Mouse (Mus musculus): ENCODE results near the gene Slc27a5. TPM values are rescaled to one million over a fixed set of nuclear protein-coding genes. Genes with fewer than 3 reads are reported as not detected.

Slc27a5 gene
- polyA plus RNA-seq, 1 experiment from 2014 or later, result 0.18 TPM

DNA sequence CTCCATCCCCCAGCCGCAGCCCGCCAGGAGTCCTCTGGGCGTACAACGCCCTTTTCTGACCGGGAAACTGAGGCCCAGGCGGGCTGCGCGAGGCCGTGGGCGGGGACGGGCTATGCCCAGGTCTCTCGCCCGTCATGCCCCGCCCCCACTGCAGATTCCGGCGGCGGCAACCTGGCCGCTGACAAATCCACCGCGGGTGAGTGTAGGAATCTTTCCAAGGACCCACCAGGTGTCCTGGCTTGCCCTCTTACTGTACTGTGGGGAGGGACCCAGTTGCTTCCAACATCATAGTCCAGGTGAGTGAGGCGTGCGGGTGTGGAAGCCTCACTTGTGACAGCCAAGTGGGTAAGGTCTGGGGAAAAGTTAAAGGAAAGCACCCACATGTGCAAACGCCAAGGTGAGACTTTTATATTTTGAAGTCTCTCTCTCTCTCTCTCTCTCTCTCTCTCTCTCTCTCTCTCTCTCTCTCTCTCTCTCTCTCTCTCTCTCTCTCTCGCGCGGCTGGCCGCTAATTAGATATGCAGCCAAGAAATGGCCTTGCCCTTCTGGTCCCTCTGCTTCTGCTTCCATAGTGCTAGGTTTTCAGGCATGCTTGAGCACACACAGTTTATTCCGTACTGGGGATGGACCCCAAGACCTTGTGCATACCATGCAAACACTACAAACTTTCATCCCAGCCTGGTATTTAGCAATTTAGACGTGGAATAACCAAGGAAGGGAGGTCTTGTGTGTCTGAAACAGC, 31.7 kb downstream of the Slc27a5 start:
- peak; percentile 57 for ATAC-seq (ENCODE audit: low FRiP score)
- Histone ChIP-seq H3K9me3 (no peaks in the 10 kb centered on the region), H3K27me3 (no peaks in the 10 kb centered on the region), H3K9ac (peak overlapping the region; percentile 92), H3K4me2 (peak overlapping the region; percentile 90), H3K27ac (peak overlapping the region; percentile 90), H3K36me3 (replicated peaks) (peaks cover 28% of the 10 kb centered on the region), H3K4me3 (replicated peaks) (peak overlapping the region; percentile 68), H3K4me1 (peaks cover 28% of the 10 kb centered on the region)
- WGBS, result 1% methylated on average over 29 of the region's 29 CpGs

DNA sequence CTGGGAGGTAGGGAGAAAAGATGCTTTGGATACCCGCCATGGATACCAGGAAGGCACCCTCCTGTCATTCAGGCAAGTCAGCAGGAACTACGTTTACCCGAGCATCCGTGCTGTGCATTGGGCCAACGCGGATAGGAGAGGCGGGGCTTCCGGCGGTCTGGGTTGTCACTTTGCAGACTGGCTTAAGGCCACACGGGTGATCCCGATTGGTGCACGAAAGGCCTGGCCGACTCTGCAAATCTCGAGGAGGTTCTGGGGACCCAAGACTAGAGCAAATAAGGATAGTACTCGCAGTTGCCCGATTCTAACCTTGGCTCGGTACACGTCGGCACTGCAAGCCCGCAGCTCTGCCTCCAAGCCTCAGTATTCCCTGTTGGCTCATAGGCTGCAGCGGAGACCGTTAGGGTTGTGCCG, 32.3 kb downstream of the Slc27a5 start, which contains the start of gene Zfp324:
TSS of gene Zfp324 (plus strand) at position 161 of the 414 bp plus-strand sequence.
- Histone ChIP-seq H3K36me3 (replicated peaks) (peaks cover 22% of the 10 kb centered on the region), H3K4me2 (peak within 1 kb of the TSS; percentile 90), H3K4me3 (replicated peaks) (peak within 1 kb of the TSS; percentile 68), H3K27me3 (no peaks in the 10 kb centered on the region), H3K4me1 (peaks cover 30% of the 10 kb centered on the region), H3K27ac (peak within 1 kb of the TSS; percentile 90), H3K9me3 (no peaks in the 10 kb centered on the region), H3K9ac (peak within 1 kb of the TSS; percentile 92)
- peak; percentile 95 for ATAC-seq (ENCODE audit: low FRiP score)
- WGBS, result under 1% methylated on average over 23 of the region's 23 CpGs

DNA sequence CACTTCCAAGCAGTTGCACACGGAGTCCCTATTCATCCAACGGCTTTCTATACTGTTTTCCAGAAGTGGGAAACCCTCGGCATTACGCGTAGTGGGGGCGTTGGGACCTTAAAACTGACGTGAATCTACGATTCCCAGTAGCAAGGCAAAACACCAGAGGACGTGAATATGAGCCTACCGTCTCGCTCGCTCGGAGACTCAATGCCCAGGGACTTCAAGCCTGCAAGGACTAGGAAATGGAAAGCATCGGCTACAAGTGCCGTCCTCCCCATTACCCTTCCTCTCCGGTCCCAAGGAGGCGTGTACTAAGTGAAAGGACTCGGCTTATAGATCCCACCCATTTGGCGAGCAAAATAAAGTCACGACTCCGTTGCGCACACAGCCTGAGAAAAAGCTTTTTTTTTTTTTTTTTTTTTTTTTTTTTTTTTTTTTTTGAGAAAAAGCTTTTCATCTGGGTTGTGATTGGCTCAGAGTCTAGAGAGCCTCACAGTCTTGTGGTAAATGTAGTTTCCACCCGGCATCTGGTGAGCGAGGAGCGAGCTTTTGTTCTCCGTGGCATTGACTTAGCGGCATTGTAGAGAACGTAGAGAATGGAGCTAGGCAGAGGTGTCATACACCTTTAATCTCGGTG, 36.4 kb downstream of the Slc27a5 start:
- ATAC-seq (ENCODE audit: low FRiP score), result peak; percentile 76
- no peaks in the 10 kb centered on the region for H3K9me3 ChIP-seq
- H3K36me3 ChIP-seq (replicated peaks), result no peaks in the 10 kb centered on the region
- WGBS, result 4% methylated on average over 29 of the region's 29 CpGs
- peak overlapping the region; percentile 61 for H3K4me2 ChIP-seq
- peak overlapping the region; percentile 78 for H3K27ac ChIP-seq
- H3K4me1 ChIP-seq, result peaks cover 18% of the 10 kb centered on the region
- H3K9ac ChIP-seq, result peak overlapping the region; percentile 56
- peak overlapping the region; percentile 39 for H3K4me3 ChIP-seq (replicated peaks)
- no peaks in the 10 kb centered on the region for H3K27me3 ChIP-seq

DNA sequence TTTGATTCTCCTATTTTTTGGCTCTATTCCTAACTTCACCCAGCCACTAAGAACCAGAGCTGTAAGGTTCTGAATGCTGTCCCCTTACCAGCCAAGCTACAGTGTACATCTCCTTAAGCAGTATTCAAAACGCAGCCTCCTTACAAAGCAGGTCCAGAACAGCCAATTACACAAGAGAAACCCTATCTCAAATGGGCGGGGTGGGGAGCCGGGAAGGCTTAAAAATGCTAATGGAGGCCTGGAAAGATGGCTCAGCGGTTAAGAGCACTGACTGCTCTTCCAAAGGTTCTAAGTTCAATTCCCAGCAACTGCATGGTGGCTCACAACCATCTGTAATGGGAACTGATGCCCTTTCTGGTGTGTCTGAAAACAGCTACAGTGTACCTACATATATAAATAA, 38.3 kb downstream of the Slc27a5 start:
- Histone ChIP-seq H3K4me2 (no peak overlapping the region), H3K27ac (no peak overlapping the region), H3K27me3 (no peaks in the 10 kb centered on the region), H3K36me3 (replicated peaks) (no peaks in the 10 kb centered on the region), H3K9me3 (no peaks in the 10 kb centered on the region), H3K4me3 (replicated peaks) (no peak overlapping the region), H3K9ac (no peak overlapping the region), H3K4me1 (peaks cover 6% of the 10 kb centered on the region; the same call in 1 of the 2 replicates)
- 12% methylated on average over 4 of the region's 4 CpGs for WGBS
- no peak for ATAC-seq (ENCODE audit: low FRiP score)

DNA sequence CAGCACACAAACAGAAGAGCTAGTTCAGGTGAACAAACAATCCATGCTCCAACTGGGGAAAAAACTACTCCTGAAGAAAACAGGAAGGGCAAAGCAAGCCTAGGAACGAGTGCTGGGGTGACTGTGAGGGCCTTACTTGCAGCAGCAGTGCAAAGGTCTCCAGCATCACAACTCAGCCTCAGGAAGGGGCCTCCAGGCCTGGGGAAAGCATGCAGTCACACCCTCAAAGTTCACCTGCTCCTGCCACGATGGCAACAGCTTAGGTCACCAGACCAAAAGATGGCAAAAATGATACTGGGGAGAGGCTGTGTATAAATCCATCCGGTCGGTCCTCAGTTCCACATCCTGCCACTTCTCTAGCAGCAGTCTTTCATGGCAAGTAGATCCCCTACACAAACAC, 39.0 kb downstream of the Slc27a5 start:
- Histone ChIP-seq H3K27ac (no peak overlapping the region), H3K27me3 (no peaks in the 10 kb centered on the region), H3K4me1 (peaks cover 5% of the 10 kb centered on the region; the same call in 1 of the 2 replicates), H3K4me3 (replicated peaks) (no peak overlapping the region), H3K9ac (no peak overlapping the region), H3K36me3 (replicated peaks) (no peaks in the 10 kb centered on the region), H3K4me2 (no peak overlapping the region), H3K9me3 (no peaks in the 10 kb centered on the region)
- ATAC-seq (ENCODE audit: low FRiP score), result no peak
- 82% methylated on average over 4 of the region's 4 CpGs for WGBS

DNA sequence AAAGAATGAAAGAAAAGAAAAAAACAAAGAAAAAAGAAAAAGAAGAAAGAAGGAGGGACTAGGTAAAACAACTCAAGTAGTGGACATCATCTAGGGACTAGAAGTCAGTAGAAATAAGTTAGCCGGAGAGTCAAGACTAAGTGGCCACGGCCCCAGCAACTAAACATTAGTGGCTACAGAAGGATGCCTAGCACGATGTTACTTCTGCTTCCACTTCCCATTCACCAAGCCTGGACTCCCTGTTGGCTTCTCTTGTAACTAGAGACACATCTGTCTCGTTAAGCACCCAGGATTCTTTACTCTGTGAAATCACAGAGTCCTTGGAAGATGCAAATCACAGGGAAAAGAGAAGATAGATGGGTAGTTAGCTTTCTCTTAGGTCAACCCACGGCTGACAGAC, 40.5 kb downstream of the Slc27a5 start:
- no peaks in the 10 kb centered on the region for H3K9me3 ChIP-seq
- no peaks in the 10 kb centered on the region for H3K36me3 ChIP-seq (replicated peaks)
- H3K27ac ChIP-seq, result no peak overlapping the region
- no peaks in the 10 kb centered on the region for H3K27me3 ChIP-seq
- H3K4me1 ChIP-seq, result peaks cover 5% of the 10 kb centered on the region; the same call in 1 of the 2 replicates
- no peak overlapping the region for H3K9ac ChIP-seq
- WGBS, result 70% methylated on average over 5 of the region's 5 CpGs
- no peak overlapping the region for H3K4me2 ChIP-seq
- H3K4me3 ChIP-seq (replicated peaks), result no peak overlapping the region
- ATAC-seq (ENCODE audit: low FRiP score), result no peak

DNA sequence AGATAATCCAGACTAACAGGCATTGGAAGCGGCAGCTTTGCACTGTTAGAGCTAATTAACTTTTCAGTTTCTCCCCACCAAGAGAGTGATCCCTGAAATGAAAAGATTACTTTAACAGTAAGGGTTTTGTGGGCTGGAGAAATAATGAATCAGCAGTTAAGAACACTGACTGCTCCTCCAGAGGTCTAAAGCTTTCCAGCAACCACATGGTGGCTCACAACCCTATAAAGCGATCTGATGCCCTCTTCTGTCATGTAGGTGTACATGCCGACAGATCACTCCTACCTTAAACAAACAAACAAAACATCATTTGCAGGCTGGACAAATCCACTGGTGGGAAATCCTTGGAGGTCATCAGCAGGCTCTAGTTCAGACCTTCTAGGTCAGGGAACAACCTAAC, 43.1 kb downstream of the Slc27a5 start:
- ATAC-seq (ENCODE audit: low FRiP score), result no peak
- H3K4me3 ChIP-seq (replicated peaks), result no peak overlapping the region
- peaks cover 7% of the 10 kb centered on the region for H3K4me1 ChIP-seq
- no peak overlapping the region for H3K4me2 ChIP-seq
- H3K27ac ChIP-seq, result no peak overlapping the region
- 64% methylated on average over 3 of the region's 3 CpGs for WGBS
- H3K9me3 ChIP-seq, result no peaks in the 10 kb centered on the region
- no peaks in the 10 kb centered on the region for H3K27me3 ChIP-seq
- no peaks in the 10 kb centered on the region for H3K36me3 ChIP-seq (replicated peaks)
- H3K9ac ChIP-seq, result no peak overlapping the region

DNA sequence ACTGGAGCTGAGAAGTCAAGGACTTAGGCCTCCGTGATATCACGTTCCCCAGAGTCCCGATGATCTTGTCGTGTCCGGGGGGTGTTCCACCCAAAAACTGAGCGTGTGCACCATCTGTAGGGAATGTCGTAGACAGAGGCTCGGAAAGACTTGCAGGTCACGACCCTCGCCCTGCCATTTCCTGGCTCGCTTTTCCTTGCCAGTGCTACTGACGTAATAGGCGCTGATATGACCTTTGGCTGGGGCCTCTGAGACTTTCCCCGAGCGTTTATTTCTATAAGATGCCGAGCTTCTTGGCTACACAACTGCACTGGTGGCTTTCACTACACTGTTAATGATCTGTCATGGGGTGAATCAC, 48.1 kb downstream of the Slc27a5 start:
- no peaks in the 10 kb centered on the region for H3K9me3 ChIP-seq
- H3K27me3 ChIP-seq, result no peaks in the 10 kb centered on the region; the same call in 1 of the 2 replicates
- WGBS, result 9% methylated on average over 16 of the region's 16 CpGs
- H3K4me2 ChIP-seq, result peak overlapping the region; percentile 69
- H3K27ac ChIP-seq, result peak overlapping the region; percentile 78
- no peaks in the 10 kb centered on the region for H3K36me3 ChIP-seq (replicated peaks)
- ATAC-seq (ENCODE audit: low FRiP score), result no peak
- H3K9ac ChIP-seq, result peak overlapping the region; percentile 58
- H3K4me3 ChIP-seq (replicated peaks), result peak overlapping the region; percentile 42
- H3K4me1 ChIP-seq, result peaks cover 13% of the 10 kb centered on the region

DNA sequence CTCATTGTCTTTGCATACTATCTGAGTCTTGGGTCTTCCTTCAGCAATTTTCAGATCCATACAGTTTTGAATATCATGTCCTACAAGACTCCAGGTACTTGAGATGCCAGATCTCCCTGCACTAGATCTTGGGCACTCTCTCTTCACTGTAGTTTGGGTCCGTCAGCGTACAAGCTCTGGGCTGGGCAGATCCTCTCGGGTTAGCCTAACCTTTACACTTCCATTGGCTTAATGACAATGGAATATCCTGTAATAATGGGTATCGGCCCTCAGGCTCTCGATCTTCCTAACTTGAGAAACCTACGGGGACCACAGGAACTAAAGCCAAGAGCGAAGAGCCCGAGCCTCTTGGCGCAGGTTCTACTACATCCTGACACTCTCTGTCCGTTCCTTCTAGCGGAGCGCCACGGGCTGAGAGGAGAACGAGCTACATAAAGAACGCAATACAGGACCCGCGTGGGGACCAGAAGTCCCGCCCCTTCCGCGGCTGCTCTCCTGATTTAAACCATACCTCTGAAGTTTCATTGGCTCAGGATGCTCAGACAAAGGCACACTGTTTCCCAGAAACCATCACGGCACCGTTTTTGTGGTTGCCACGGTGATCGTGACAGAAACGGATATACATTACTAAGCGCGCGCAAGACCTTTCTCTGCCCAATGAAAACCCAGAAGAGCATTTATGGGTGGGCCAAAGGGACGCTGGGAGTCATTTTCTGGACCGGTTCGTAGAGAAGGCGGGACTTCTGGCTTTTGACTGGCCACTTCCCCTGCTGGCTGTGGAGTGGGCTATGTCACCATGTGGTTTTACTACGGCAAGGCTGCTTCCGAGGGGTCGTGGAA, 48.7 kb downstream of the Slc27a5 start:
- WGBS, result 12% methylated on average over 35 of the region's 35 CpGs
- H3K36me3 ChIP-seq (replicated peaks), result no peaks in the 10 kb centered on the region
- peak overlapping the region; percentile 86 for H3K27ac ChIP-seq
- H3K4me1 ChIP-seq, result peaks cover 13% of the 10 kb centered on the region
- ATAC-seq (ENCODE audit: low FRiP score), result peak; percentile 97
- peak overlapping the region; percentile 69 for H3K4me2 ChIP-seq
- H3K4me3 ChIP-seq (replicated peaks), result peak overlapping the region; percentile 42
- H3K27me3 ChIP-seq, result no peaks in the 10 kb centered on the region; the same call in 1 of the 2 replicates
- H3K9ac ChIP-seq, result peak overlapping the region; percentile 58
- H3K9me3 ChIP-seq, result no peaks in the 10 kb centered on the region

DNA sequence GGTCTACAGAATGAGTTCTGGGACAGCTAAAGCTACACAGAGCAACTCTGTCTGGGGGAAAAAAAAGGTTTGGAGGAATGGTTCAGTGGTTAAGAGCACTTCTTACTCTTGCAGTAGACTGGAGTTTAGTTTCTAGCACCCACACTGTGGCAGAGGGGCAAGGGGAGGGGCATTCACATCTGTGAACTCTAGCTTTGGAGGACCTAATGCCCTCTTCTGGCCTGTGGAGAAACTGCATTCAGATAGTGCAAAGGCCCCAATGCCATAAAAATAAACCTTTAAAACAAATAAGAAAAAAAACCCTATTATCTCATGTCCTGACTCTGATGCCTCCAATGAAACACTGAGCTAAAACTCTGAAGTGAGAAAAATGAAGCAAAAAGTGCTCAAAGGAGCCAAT, 54.5 kb downstream of the Slc27a5 start:
- Histone ChIP-seq H3K27me3 (no peaks in the 10 kb centered on the region; the same call in 1 of the 2 replicates), H3K9me3 (no peaks in the 10 kb centered on the region), H3K27ac (no peak overlapping the region), H3K4me2 (no peak overlapping the region), H3K36me3 (replicated peaks) (no peaks in the 10 kb centered on the region), H3K4me3 (replicated peaks) (no peak overlapping the region), H3K4me1 (no peaks in the 10 kb centered on the region), H3K9ac (no peak overlapping the region)
- ATAC-seq (ENCODE audit: low FRiP score), result no peak

DNA sequence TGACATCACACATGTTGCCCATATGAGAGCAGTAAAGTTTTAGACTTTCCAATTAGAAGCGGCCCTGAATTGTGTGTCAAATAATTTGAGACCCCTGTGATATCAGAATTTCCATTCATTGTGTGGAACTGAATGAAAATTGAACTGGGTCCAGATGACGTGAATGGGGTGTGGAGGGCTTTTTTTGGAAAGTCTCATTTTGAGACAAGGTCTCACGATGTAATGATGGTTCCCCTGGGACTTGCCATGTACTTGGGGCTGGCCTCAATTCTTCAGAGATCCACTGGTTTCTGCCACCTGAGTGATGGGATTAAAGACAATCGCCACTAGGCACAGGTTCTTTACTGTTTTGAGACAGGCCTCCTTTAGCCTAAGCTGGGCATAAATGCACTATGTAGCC, 57.4 kb downstream of the Slc27a5 start:
- Histone ChIP-seq H3K27ac (no peak overlapping the region), H3K36me3 (replicated peaks) (no peaks in the 10 kb centered on the region), H3K9ac (no peak overlapping the region), H3K4me3 (replicated peaks) (no peak overlapping the region), H3K9me3 (no peaks in the 10 kb centered on the region), H3K27me3 (0 out of 2 replicates have a peak, but pooled peaks cover 3% of the 10 kb centered on the region), H3K4me1 (no peaks in the 10 kb centered on the region), H3K4me2 (no peak overlapping the region)
- WGBS, result 87% methylated on average over 4 of the region's 4 CpGs
- no peak for ATAC-seq (ENCODE audit: low FRiP score)
